Mouse (Mus musculus) 3134 (cell line): ENCODE results near the gene C1qtnf9.

Experiments
- DNase-seq: peaks from one replicate; pipeline ENCODE4 v3.0.0-alpha.2; 2011; ENCODE audit warnings: low spot score; ENCODE audit not compliant: insufficient read length; ENCODE audit errors: extremely low read depth

The C1qtnf9 gene

GRCm38 (mm10) chr14:60747154-60747870, 20.6 kb upstream of the C1qtnf9 start:
- DNase-seq, result no peak

GRCm38 (mm10) chr14:60749880-60750279, 18.1 kb upstream of the C1qtnf9 start:
- no peak for DNase-seq

GRCm38 (mm10) chr14:60751581-60751980, 16.4 kb upstream of the C1qtnf9 start:
- DNase-seq, result no peak

- no peak for DNase-seq
Observed at GRCm38 (mm10) chr14:60752892-60753800, 14.8 kb upstream of the C1qtnf9 start.

GRCm38 (mm10) chr14:60753801-60754126, 14.2 kb upstream of the C1qtnf9 start:
- DNase-seq, result no peak

GRCm38 (mm10) chr14:60754656-60755055, 13.3 kb upstream of the C1qtnf9 start:
- no peak for DNase-seq

GRCm38 (mm10) chr14:60756271-60756670, 11.7 kb upstream of the C1qtnf9 start:
- DNase-seq, result no peak

- no peak for DNase-seq
Observed at GRCm38 (mm10) chr14:60757265-60757664, 10.7 kb upstream of the C1qtnf9 start.

GRCm38 (mm10) chr14:60757722-60758121, 10.2 kb upstream of the C1qtnf9 start:
- no peak for DNase-seq

- DNase-seq, result no peak
Observed at GRCm38 (mm10) chr14:60759097-60759496, 8.8 kb upstream of the C1qtnf9 start.

- no peak for DNase-seq
Observed at GRCm38 (mm10) chr14:60761801-60762200, 6.1 kb upstream of the C1qtnf9 start.

- no peak for DNase-seq
Observed at GRCm38 (mm10) chr14:60762754-60763153, 5.2 kb upstream of the C1qtnf9 start.

- no peak for DNase-seq
Observed at GRCm38 (mm10) chr14:60763746-60764145, 4.2 kb upstream of the C1qtnf9 start.

GRCm38 (mm10) chr14:60764526-60764925, 3.4 kb upstream of the C1qtnf9 start:
- no peak for DNase-seq

GRCm38 (mm10) chr14:60765025-60765424, 2.9 kb upstream of the C1qtnf9 start:
- DNase-seq, result no peak

- no peak for DNase-seq
Observed at GRCm38 (mm10) chr14:60769340-60769739, 1.4 kb downstream of the C1qtnf9 start.

- no peak for DNase-seq
Observed at GRCm38 (mm10) chr14:60770594-60770993, 2.7 kb downstream of the C1qtnf9 start.

GRCm38 (mm10) chr14:60771057-60771456, 3.1 kb downstream of the C1qtnf9 start:
- DNase-seq, result no peak

- no peak for DNase-seq
Observed at GRCm38 (mm10) chr14:60773476-60773875, 5.5 kb downstream of the C1qtnf9 start.

- no peak for DNase-seq
Observed at GRCm38 (mm10) chr14:60776521-60776920, 8.6 kb downstream of the C1qtnf9 start.

- DNase-seq, result no peak
Observed at GRCm38 (mm10) chr14:60777485-60777919, 9.6 kb downstream of the C1qtnf9 start.

- no peak for DNase-seq
Observed at GRCm38 (mm10) chr14:60779198-60779597, 11.3 kb downstream of the C1qtnf9 start.
